Mouse (Mus musculus) R1 (cell line): ENCODE data around the gene Zbtb18.

ENCODE experiments used
- DNase-seq: peaks from one replicate; pipeline ENCODE4 v3.0.0-alpha.2; 2018; ENCODE audit warnings: low read depth, low spot score

Zbtb18 gene

GRCm38 (mm10) chr1:177479356-177480004 is 37.3 kb downstream of the Zbtb18 start:
- no peak for DNase-seq

- DNase-seq, result no peak
Measured at GRCm38 (mm10) chr1:177483612-177484011, 41.5 kb downstream of the Zbtb18 start.

- no peak for DNase-seq
Measured at GRCm38 (mm10) chr1:177484280-177484679, 42.1 kb downstream of the Zbtb18 start.

GRCm38 (mm10) chr1:177484680-177485079 is 42.5 kb downstream of the Zbtb18 start:
- no peak for DNase-seq

- no peak for DNase-seq
Measured at GRCm38 (mm10) chr1:177489844-177490243, 47.7 kb downstream of the Zbtb18 start.

- no peak for DNase-seq
Measured at GRCm38 (mm10) chr1:177490808-177491207, 48.7 kb downstream of the Zbtb18 start.

GRCm38 (mm10) chr1:177491280-177491679 is 49.1 kb downstream of the Zbtb18 start:
- DNase-seq, result no peak

- DNase-seq, result no peak
Measured at GRCm38 (mm10) chr1:177494306-177494705, 52.2 kb downstream of the Zbtb18 start.

- DNase-seq, result no peak
Measured at GRCm38 (mm10) chr1:177494913-177495542, 52.9 kb downstream of the Zbtb18 start.
